Mouse (Mus musculus): ENCODE results near the gene Gm15155.

DNA sequence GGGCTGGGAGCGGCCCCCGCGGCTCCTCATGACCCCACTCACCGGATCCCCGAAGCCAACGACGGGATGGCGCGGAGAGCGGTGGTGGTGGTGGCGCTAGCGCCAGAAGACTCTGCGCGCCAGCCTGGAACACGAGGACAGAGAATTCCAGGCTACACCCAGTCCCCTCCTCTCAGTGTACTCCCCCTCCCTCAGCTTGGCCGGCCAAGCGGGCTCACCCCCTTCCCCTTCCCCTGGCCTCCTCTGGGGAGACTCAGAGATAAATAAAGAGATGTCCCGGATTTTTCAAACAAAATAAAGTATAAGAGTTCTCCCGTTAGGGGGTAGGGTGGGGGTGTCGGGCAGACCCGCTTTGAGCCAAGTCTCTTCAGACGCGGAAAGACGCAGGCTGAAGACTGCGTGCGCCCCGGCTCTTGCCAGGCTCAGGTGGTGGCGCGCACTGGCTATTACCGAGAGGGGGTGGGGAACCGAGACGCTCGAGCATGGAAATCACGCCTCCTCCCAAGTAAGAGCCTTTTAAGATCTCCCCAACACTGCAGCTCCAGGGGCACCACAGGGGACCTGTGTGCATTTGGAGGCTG is 750 bp upstream of the Gm15155 start, which contains the start of gene Ptchd1:
- TF ChIP-seq CTCF (IDR thresholded peaks at IDR 0.05; ENCODE audit: control insufficient read depth, insufficient read depth, low read length) (no peak), POLR2A (IDR thresholded peaks at IDR 0.05; ENCODE audit: borderline replicate concordance, control insufficient read depth, low read depth, low read length) (no peak)
